Mouse (Mus musculus) heart, postnatal 0 days (tissue): ENCODE data around the gene Dpp8. TPM values are rescaled to one million over a fixed set of nuclear protein-coding genes. Genes with fewer than 3 reads are reported as not detected.
"Not testable (repeated sequence)": the region's sequence is repeated elsewhere in the genome, so short reads cannot be mapped to it uniquely, and the experiment has no call there.

Source experiments
- ATAC-seq: fragments of 200-750 bp; cut with Nextera tagmentation; 2 replicates; pipeline ENCODE4 v1.8.0; 2017; ENCODE audit warnings: low read depth, moderate number of reproducible peaks, moderate library complexity; ENCODE audit not compliant: insufficient read depth
- DNase-seq: peaks from one replicate; pipeline ENCODE4 v3.0.0-alpha.2; 2016; ENCODE audit warnings: low spot score
- H3K27ac ChIP-seq: fragments of 300-500 bp; sonication (generic); 2 replicates; pipeline ENCODE4 v1.5.1; 2014; ENCODE audit warnings: low read depth, mild to moderate bottlenecking
- H3K27me3 ChIP-seq: fragments of 300-500 bp; sonication (generic); 2 replicates; pipeline ENCODE4 v1.6.1; 2014; ENCODE audit warnings: low read length, mixed read lengths; ENCODE audit not compliant: control insufficient read depth, insufficient read depth
- H3K36me3 ChIP-seq: fragments of 300-500 bp; sonication (generic); replicated peaks from 2 replicates; pipeline ENCODE4 v1.6.1; 2014; ENCODE audit warnings: low read length, mixed read lengths; ENCODE audit not compliant: control insufficient read depth, insufficient read depth
- H3K4me1 ChIP-seq: fragments of 300-500 bp; sonication (generic); 2 replicates; pipeline ENCODE4 v1.6.1; 2014; ENCODE audit warnings: antibody characterized with exemption; ENCODE audit not compliant: control insufficient read depth, insufficient read depth
- H3K4me2 ChIP-seq: fragments of 300-500 bp; sonication (generic); 2 replicates; pipeline ENCODE4 v1.6.1; 2014; ENCODE audit warnings: low read depth, mild to moderate bottlenecking, low read length, moderate library complexity
- H3K4me3 ChIP-seq: fragments of 300-500 bp; sonication (generic); 2 replicates; pipeline ENCODE4 v1.5.1; 2014; ENCODE audit warnings: low read depth, low read length
- H3K9ac ChIP-seq: fragments of 300-500 bp; sonication (generic); replicated peaks from 2 replicates; pipeline ENCODE4 v1.6.1; 2014; ENCODE audit warnings: low read depth, low read length, mixed read lengths
- H3K9me3 ChIP-seq: fragments of 300-500 bp; sonication (generic); replicated peaks from 2 replicates; pipeline ENCODE4 v1.6.1; 2016; ENCODE audit warnings: low read length; ENCODE audit not compliant: control insufficient read depth
- CTCF ChIP-seq: IDR thresholded peaks from 2 replicates; pipeline ENCODE4 v1.5.1; 2016; ENCODE audit warnings: antibody characterized with exemption, control low read depth, low read depth
- EP300 ChIP-seq: IDR thresholded peaks from 2 replicates; pipeline ENCODE4 v1.6.1; 2016; ENCODE audit warnings: antibody characterized with exemption, low read depth
- WGBS: fragments of 180-500 bp; shearing (Covaris S2); extraction: QIAGEN DNeasy Blood & Tissue Kit; methylation state at CpG from one replicate; pipeline ENCODE4 v1.1.7; 2014; 5-methylcytosine and 5-hydroxymethylcytosine counted together
- polyA plus RNA-seq: library from polyadenylated mRNA; unstranded; fragments of >200 nt; fragmentation: Nextera tagmentation; extraction: Ambion mirVana; gene quantifications from 2 replicates; pipeline ENCODE4 v1.2.1, GENCODE M21; 2015
- total RNA-seq: library from RNA; depleted of rRNA; stranded (reverse); fragments of >200 nt; gene quantifications from 2 replicates; pipeline ENCODE4 v1.2.3, GENCODE M21; 2014; ENCODE audit warnings: low replicate concordance

Dpp8 gene
- total and polyA plus RNA-seq, 2 experiments from 2014 or later: 17.5 to 39.4 TPM

- Histone ChIP-seq H3K27me3 (no peaks in the 10 kb centered on the region), H3K4me2 (no peak overlapping the region), H3K36me3 (no peaks in the 10 kb centered on the region), H3K4me1 (peaks cover 12% of the 10 kb centered on the region), H3K4me3 (no peak overlapping the region), H3K27ac (no peak overlapping the region), H3K9ac (no peak overlapping the region), H3K9me3 (no peaks in the 10 kb centered on the region)
- TF ChIP-seq CTCF: no peak
- TF ChIP-seq EP300: no peak
- DNase-seq (no peak), ATAC-seq (no peak)
- 86% methylated on average over 3 of the region's 3 CpGs for WGBS
Observed at GRCm38 (mm10) chr9:65023447-65023846, 8.8 kb upstream of the Dpp8 start.

GRCm38 (mm10) chr9:65027241-65027640 lies 5.0 kb upstream of the Dpp8 start:
- Histone ChIP-seq H3K27ac (no peak overlapping the region), H3K4me2 (no peak overlapping the region), H3K9me3 (no peaks in the 10 kb centered on the region), H3K36me3 (no peaks in the 10 kb centered on the region), H3K27me3 (no peaks in the 10 kb centered on the region), H3K4me1 (0 out of 2 replicates have a peak, but pooled peaks cover 3% of the 10 kb centered on the region), H3K4me3 (no peak overlapping the region), H3K9ac (no peak overlapping the region)
- ATAC-seq (no peak), DNase-seq (no peak)
- 75% methylated on average over 7 of the region's 7 CpGs for WGBS
- TF ChIP-seq CTCF: no peak
- TF ChIP-seq EP300: no peak

GRCm38 (mm10) chr9:65028313-65028712 lies 3.9 kb upstream of the Dpp8 start:
- Histone ChIP-seq H3K4me1 (no peaks in the 10 kb centered on the region), H3K4me3 (no peak overlapping the region), H3K27ac (no peak overlapping the region), H3K36me3 (no peaks in the 10 kb centered on the region), H3K9me3 (no peaks in the 10 kb centered on the region), H3K4me2 (no peak overlapping the region), H3K9ac (no peak overlapping the region), H3K27me3 (no peaks in the 10 kb centered on the region)
- 84% methylated on average over 5 of the region's 5 CpGs for WGBS
- ATAC-seq (no peak), DNase-seq (no peak)
- TF ChIP-seq CTCF: no peak
- TF ChIP-seq EP300: no peak

GRCm38 (mm10) chr9:65031355-65031754 lies 859 bp upstream of the Dpp8 start:
- not testable (repeated sequence) for H3K9ac ChIP-seq, H3K4me3 ChIP-seq, DNase-seq, H3K36me3 ChIP-seq, H3K27ac ChIP-seq, H3K9me3 ChIP-seq, H3K4me2 ChIP-seq, H3K27me3 ChIP-seq, ATAC-seq, H3K4me1 ChIP-seq
- WGBS: 64% methylated on average over 5 of the region's 5 CpGs

- Histone ChIP-seq H3K4me1 (no peaks in the 10 kb centered on the region), H3K27me3 (no peaks in the 10 kb centered on the region), H3K9me3 (no peaks in the 10 kb centered on the region), H3K27ac (peak overlapping the region; percentile 96; the same call in 1 of the 2 replicates), H3K4me3 (peak overlapping the region; percentile 98), H3K4me2 (peak overlapping the region; percentile 82), H3K36me3 (peaks cover 11% of the 10 kb centered on the region), H3K9ac (peak overlapping the region; percentile 97)
- DNase-seq: no peak
- WGBS: 32% methylated on average over 4 of the region's 4 CpGs
- no peak for TF ChIP-seq EP300
- no peak for TF ChIP-seq CTCF
- peak; percentile 10; the same call in 1 of the 2 replicates for ATAC-seq
Observed at GRCm38 (mm10) chr9:65031894-65032268, 333 bp upstream of the Dpp8 start.

- 71% methylated on average over 1 of the region's 1 CpGs for whole genome bisulfite sequencing
- no peak for ATAC-seq
- Histone ChIP-seq H3K9me3 (no peaks in the 10 kb centered on the region), H3K27me3 (no peaks in the 10 kb centered on the region), H3K4me2 (no peak overlapping the region), H3K36me3 (peaks cover 52% of the 10 kb centered on the region), H3K4me1 (no peaks in the 10 kb centered on the region), H3K27ac (no peak overlapping the region; the same call in 1 of the 2 replicates), H3K9ac (no peak overlapping the region), H3K4me3 (no peak overlapping the region)
- TF ChIP-seq EP300 (no peak), CTCF (no peak)
- DNase-seq: peak; percentile 51
Observed at GRCm38 (mm10) chr9:65036456-65036855, 4.2 kb downstream of the Dpp8 start.
